8 mouse cellular contexts compared by ENCODE assay signal in genomic region chr9:111272996-111273785, GRCm38 (mm10). TPM values are rescaled to one million over a fixed set of nuclear protein-coding genes. Genes with fewer than 3 reads are reported as not detected.
A peak's percentile ranks its signal among the peaks of the same experiment; 100 is the strongest.
DNase-seq lines count a peak whose midpoint lies in the region; ATAC-seq and TF ChIP-seq lines count a peak whose summit lies in the region.

No protein-coding gene starts in this region.

- no peak for TF ChIP-seq POLR2A in MEL (IDR thresholded peaks at IDR 0.05; ENCODE audit: control insufficient read depth in 1 of 2, insufficient read depth in 1 of 2, low read depth in 1 of 2, low read length in 2 of 2, poor library complexity in 1 of 2)
- no peak for TF ChIP-seq POLR2A in myocyte (IDR thresholded peaks at IDR 0.05; ENCODE audit: insufficient read length, low read depth)

- no peaks in the 10 kb centered on the region for H3K9me3 ChIP-seq in heart, embryonic 11.5 days (replicated peaks; ENCODE audit: control insufficient read depth, low read length)
- no peaks in the 10 kb centered on the region for H3K9me3 ChIP-seq in MEL (replicated peaks; ENCODE audit: insufficient read depth, low read length)
- no peaks in the 10 kb centered on the region for H3K9me3 ChIP-seq in hindbrain, embryonic 15.5 days

- peaks cover 30% of the 10 kb centered on the region for H3K4me1 ChIP-seq in heart, embryonic 11.5 days (ENCODE audit: control insufficient read depth, insufficient read depth, low read length)
- peaks cover 10 to 11% of the 10 kb centered on the region in 2 experiments for H3K4me1 ChIP-seq in MEL (ENCODE audit: control insufficient read depth in 1 of 2, insufficient read depth in 2 of 2, low read length in 2 of 2)
- H3K4me1 ChIP-seq in hindbrain, embryonic 15.5 days (replicated peaks) = peaks cover 53% of the 10 kb centered on the region

- WGBS in heart, embryonic 11.5 days (ENCODE audit: insufficient replicate concordance) = 69% methylated on average over 15 of the region's 15 CpGs
- 74% methylated on average over 15 of the region's 15 CpGs for WGBS in hindbrain, embryonic 15.5 days

- no peak for TF ChIP-seq RAD21 in MEL (IDR thresholded peaks at IDR 0.05; ENCODE audit: low read depth, low read length)

- no peaks in the 10 kb centered on the region for H3K27me3 ChIP-seq in heart, embryonic 11.5 days (ENCODE audit: control insufficient read depth, insufficient read depth, low read length)
- H3K27me3 ChIP-seq in MEL (ENCODE audit: control insufficient read depth in 1 of 2, insufficient read depth in 2 of 2, low read length in 2 of 2) = no peaks in the 10 kb centered on the region
- no peaks in the 10 kb centered on the region for H3K27me3 ChIP-seq in hindbrain, embryonic 15.5 days
- H3K27me3 ChIP-seq in myocyte (ENCODE audit: control insufficient read depth, insufficient read depth, insufficient read length) = no peaks in the 10 kb centered on the region

- ATAC-seq in heart, embryonic 11.5 days (replicated peaks; ENCODE audit: insufficient number of reproducible peaks, low FRiP score, low TSS enrichment) = no peak
- no peak for ATAC-seq in hindbrain, embryonic 15.5 days (ENCODE audit: low FRiP score, low read depth)

- H3K4me2 ChIP-seq in heart, embryonic 11.5 days = peak overlapping the region; percentile 83
- H3K4me2 ChIP-seq in hindbrain, embryonic 15.5 days = peak overlapping the region; percentile 74
- peak overlapping the region; percentile 90 for H3K4me2 ChIP-seq in myocyte (ENCODE audit: low read depth)

- peak overlapping the region; percentile 92 for H3K9ac ChIP-seq in heart, embryonic 11.5 days (ENCODE audit: low read depth, low read length)
- H3K9ac ChIP-seq in MEL (ENCODE audit: control insufficient read depth, low read depth, low read length, poor library complexity, severe bottlenecking) = peak overlapping the region; percentile 90
- H3K9ac ChIP-seq in hindbrain, embryonic 15.5 days = peak overlapping the region; percentile 91

- no peak for DNase-seq in heart, adult 18-20 months
- peak; percentile 53 for DNase-seq in MEL (ENCODE audit: low read depth, low spot score)
- DNase-seq in gastrocnemius, postnatal 10 days = no peak
- DNase-seq in layer of hippocampus, adult 9-11 months = no peak
- no peak for DNase-seq in ovary, postnatal 36 days (ENCODE audit: low spot score)

- TF ChIP-seq CTCF in MEL (IDR thresholded peaks at IDR 0.05 in 2 of 3, conservative IDR thresholded peaks at IDR 0.05 in 1 of 3; ENCODE audit: control insufficient read depth in 1 of 3, insufficient read depth in 1 of 3, low read depth in 2 of 3, low read length in 3 of 3, poor library complexity in 1 of 3, severe bottlenecking in 1 of 3) = no peak

- peak overlapping the region; percentile 84 for H3ac ChIP-seq in myocyte (ENCODE audit: control insufficient read depth, insufficient read length)

- H3K36me3 ChIP-seq in heart, embryonic 11.5 days (ENCODE audit: control insufficient read depth, insufficient read depth, low read length) = no peaks in the 10 kb centered on the region
- peaks cover 0 to 52% of the 10 kb centered on the region in 2 experiments; a peak in 3 of 4 replicates for H3K36me3 ChIP-seq in MEL (ENCODE audit: control insufficient read depth in 1 of 2, insufficient read depth in 2 of 2, low read length in 2 of 2)
- H3K36me3 ChIP-seq in hindbrain, embryonic 15.5 days = peaks cover 23% of the 10 kb centered on the region
- H3K36me3 ChIP-seq in myocyte (ENCODE audit: control insufficient read depth, insufficient read depth) = peaks cover 14% of the 10 kb centered on the region

- H3K27ac ChIP-seq in heart, embryonic 11.5 days (ENCODE audit: low read depth, low read length) = no peak overlapping the region
- peak overlapping the region; percentile 81 for H3K27ac ChIP-seq in MEL (ENCODE audit: control insufficient read depth, low read depth, low read length)
- no peak overlapping the region for H3K27ac ChIP-seq in hindbrain, embryonic 15.5 days (replicated peaks)

- H3K79me2 ChIP-seq in MEL (ENCODE audit: control insufficient read depth, insufficient read depth, low read length, poor library complexity) (peaks cover 47% of the 10 kb centered on the region), myocyte (ENCODE audit: control insufficient read depth, insufficient read depth) (peaks cover 68% of the 10 kb centered on the region)

- TF ChIP-seq EP300 in MEL (IDR thresholded peaks at IDR 0.05; ENCODE audit: low read depth in 1 of 2, low read length in 2 of 2) = no peak

- H3K4me3 ChIP-seq in heart, embryonic 11.5 days (ENCODE audit: low read depth, low read length) = peak overlapping the region; percentile 75
- peak overlapping the region; percentile 74 to 84 for H3K4me3 ChIP-seq in MEL (ENCODE audit: control insufficient read depth in 1 of 2, insufficient read depth in 1 of 2, low read depth in 2 of 2, low read length in 2 of 2)
- peak overlapping the region; percentile 77 for H3K4me3 ChIP-seq in hindbrain, embryonic 15.5 days
- peak overlapping the region; percentile 93 for H3K4me3 ChIP-seq in myocyte

TF ChIP-seq in MEL, 35 proteins besides CTCF, POLR2A, EP300 and RAD21:
- TF ChIP-seq ZMIZ1 (IDR thresholded peaks at IDR 0.05; ENCODE audit: low read depth, low read length) (no peak), TBP (IDR thresholded peaks at IDR 0.05; ENCODE audit: low read depth, low read length) (0 out of 2 replicates have a peak, but pooled peaks have one; percentile 29), GATA1 (IDR thresholded peaks at IDR 0.05; ENCODE audit: low read depth, low read length) (peak; percentile 7; the same call in 1 of the 2 replicates), TAL1 (IDR thresholded peaks at IDR 0.05; ENCODE audit: low read length) (no peak)
TF ChIP-seq in MEL: peak in this region for 2.

TF ChIP-seq in myocyte, 11 proteins besides CTCF, POLR2A, EP300 and RAD21:
- TF ChIP-seq TCF12 (IDR thresholded peaks at IDR 0.05; ENCODE audit: insufficient read depth, poor library complexity, severe bottlenecking) (no peak), CEBPB (IDR thresholded peaks at IDR 0.05; ENCODE audit: insufficient read depth, poor library complexity, severe bottlenecking) (no peak), SRF (IDR thresholded peaks at IDR 0.05; ENCODE audit: control insufficient read depth, insufficient read length, low read depth) (no peak), USF1 (IDR thresholded peaks at IDR 0.05; ENCODE audit: low read depth) (no peak), MYOD1 (IDR thresholded peaks at IDR 0.05; ENCODE audit: control insufficient read depth in 1 of 3, insufficient read length in 2 of 3, low read depth in 2 of 3) (no peak), POLR2AphosphoS2 (IDR thresholded peaks at IDR 0.05; ENCODE audit: insufficient read length, low read depth) (no peak), MYOG (IDR thresholded peaks at IDR 0.05; ENCODE audit: control insufficient read depth in 1 of 3, insufficient read depth in 1 of 3, insufficient read length in 2 of 3, low read depth in 2 of 3) (no peak), REST (IDR thresholded peaks at IDR 0.05; ENCODE audit: insufficient read depth, insufficient read length) (no peak), TCF3 (IDR thresholded peaks at IDR 0.05; ENCODE audit: insufficient read length, low read depth) (no peak), MAX (IDR thresholded peaks at IDR 0.05; ENCODE audit: low read depth) (no peak)

RNA-seq across cellular contexts. Expression of gene Epm2aip1, which starts 1.5 kb away (rescaled TPM):
- 25.6 and 35.3 TPM in 2 replicates for polyA plus RNA-seq in heart, embryonic 11.5 days (2014; fragmentation: Nextera tagmentation; extraction: Ambion mirVana)
- total RNA-seq in heart, adult 18-20 months (2021) = 10 to 100 TPM; 22.5 to 24.2 TPM
- total RNA-seq in MEL (2012; rRNA removed) = 3.3 and 3.4 TPM in 2 replicates
- 1 to 10 TPM in 1 of 2 experiments, not detected in 1; 7.4 TPM for polyA plus RNA-seq in MEL (2012; ENCODE audit: insufficient read depth in 1 of 2, insufficient read length in 2 of 2, low read depth in 1 of 2, low replicate concordance in 2 of 2, missing spikeins in 1 of 2)
- polyA plus RNA-seq in hindbrain, embryonic 15.5 days (2015; fragmentation: Nextera tagmentation; extraction: Ambion mirVana) = 54.2 and 55.7 TPM in 2 replicates
- 5.8 TPM for polyA plus RNA-seq in myocyte (2012; fragmentation: generic; extraction: Trizol)
- 10 to 100 TPM; 26.8 to 29.9 TPM for total RNA-seq in gastrocnemius, postnatal 10 days (2021)

RNA-seq across cellular contexts. Expression of gene Mlh1, which starts 1.6 kb away (rescaled TPM):
- polyA plus RNA-seq in heart, embryonic 11.5 days (2014; fragmentation: Nextera tagmentation; extraction: Ambion mirVana) = 33.9 and 43.0 TPM in 2 replicates
- 1 to 10 TPM; 5.5 to 7.7 TPM for total RNA-seq in heart, adult 18-20 months (2021)
- 21.8 and 22.4 TPM in 2 replicates for total RNA-seq in MEL (2012; rRNA removed)
- 10 to 100 TPM in 1 of 2 experiments, not detected in 1; 31.7 TPM for polyA plus RNA-seq in MEL (2012; ENCODE audit: insufficient read depth in 1 of 2, insufficient read length in 2 of 2, low read depth in 1 of 2, low replicate concordance in 2 of 2, missing spikeins in 1 of 2)
- polyA plus RNA-seq in hindbrain, embryonic 15.5 days (2015; fragmentation: Nextera tagmentation; extraction: Ambion mirVana) = 24.8 and 26.5 TPM in 2 replicates
- 11.4 TPM for polyA plus RNA-seq in myocyte (2012; fragmentation: generic; extraction: Trizol)
- total RNA-seq in gastrocnemius, postnatal 10 days (2021) = 10 to 100 TPM; 11.1 to 17.8 TPM

RNA-seq across cellular contexts. Expression of gene Trank1, which starts 38.3 kb away (rescaled TPM):
- 0.11 and 0.13 TPM in 2 replicates for polyA plus RNA-seq in heart, embryonic 11.5 days (2014; fragmentation: Nextera tagmentation; extraction: Ambion mirVana)
- total RNA-seq in heart, adult 18-20 months (2021) = not detected
- not detected in 2 replicates for total RNA-seq in MEL (2012; rRNA removed)
- polyA plus RNA-seq in MEL (2012; ENCODE audit: insufficient read depth in 1 of 2, insufficient read length in 2 of 2, low read depth in 1 of 2, low replicate concordance in 2 of 2, missing spikeins in 1 of 2) (not detected), myocyte (2012; fragmentation: generic; extraction: Trizol) (not detected)
- 10.7 and 11.0 TPM in 2 replicates for polyA plus RNA-seq in hindbrain, embryonic 15.5 days (2015; fragmentation: Nextera tagmentation; extraction: Ambion mirVana)
- under 1 TPM; 0.49 to 0.52 TPM for total RNA-seq in gastrocnemius, postnatal 10 days (2021)

Comparison
In these comparisons a context has a peak if more than half of its experiments do, and no peak if none do; other contexts are left out.
1. RNA of gene Trank1, which starts 38.3 kb away (polyA plus RNA-seq): 10.7 to 11.0 TPM in hindbrain, embryonic 15.5 days; 0.11 to 0.13 TPM in heart, embryonic 11.5 days, not detected in MEL and not detected in myocyte (single experiment); every median in the first group is over 10 times any median in the second.
2. Peak in every context shown above with its lines, with median percentiles within 50 percentile points of each other: H3K4me2 ChIP-seq, H3K4me3 ChIP-seq and H3K9ac ChIP-seq.